Mouse (Mus musculus): Measurements from ENCODE around the gene Tmod4.
A peak's percentile ranks its signal among the peaks of the same experiment; 100 is the strongest.

The Tmod4 gene

DNA sequence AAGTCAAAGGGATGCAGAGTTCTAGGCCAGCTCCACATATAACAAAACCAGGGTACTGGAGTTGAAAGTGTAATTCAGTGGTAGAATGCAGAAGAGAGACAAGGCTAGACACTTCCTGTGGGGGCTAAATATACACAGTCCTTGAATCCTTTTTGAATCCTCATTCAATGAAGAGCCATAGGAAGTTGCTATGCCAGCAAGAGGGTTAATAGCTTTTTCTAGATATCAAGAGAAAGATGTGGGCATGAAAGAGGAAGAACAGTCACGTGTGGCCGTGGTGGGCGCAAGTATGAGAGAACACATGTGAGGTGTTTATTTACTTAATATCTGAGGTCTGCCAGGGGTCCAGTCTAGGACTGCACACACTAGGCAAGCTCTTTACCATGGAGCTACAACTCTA lies 12.1 kb downstream of the Tmod4 start:
- no peak for DNase-seq (ENCODE audit: low read depth, low spot score)

DNA sequence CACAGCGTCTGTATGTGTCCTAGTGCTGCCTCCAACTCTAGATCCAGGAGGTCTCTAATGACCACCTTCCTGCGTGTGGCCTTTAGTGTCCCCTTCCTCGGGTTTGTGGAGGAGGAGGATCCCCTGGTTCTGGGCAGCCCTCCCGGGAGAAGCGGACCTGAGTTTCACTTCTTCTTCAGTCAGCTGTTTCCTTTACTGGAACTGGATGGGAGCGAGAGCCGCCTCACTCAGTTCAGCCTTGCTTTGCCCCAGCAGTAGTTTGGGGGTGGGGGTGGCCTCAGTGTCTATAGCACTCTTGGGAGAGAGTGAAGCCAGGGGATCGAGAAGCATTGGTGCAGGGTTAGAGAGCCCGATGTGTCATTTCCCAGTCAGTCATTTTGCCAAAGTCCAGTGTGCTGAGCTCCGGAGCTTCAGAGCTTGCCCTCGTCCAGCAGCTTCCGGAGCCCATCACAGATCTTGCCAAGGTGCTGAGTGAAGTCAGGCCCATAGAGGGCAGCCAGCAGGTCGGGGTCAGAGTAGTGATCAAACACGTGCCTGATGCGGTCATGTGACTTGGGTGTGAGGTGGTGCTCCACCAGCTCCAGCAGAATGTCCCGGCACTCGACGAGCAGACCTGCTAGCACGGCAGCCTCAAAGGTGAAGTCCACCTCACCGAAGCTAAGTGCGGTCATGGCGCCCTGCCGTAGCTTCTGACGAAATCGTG lies 15.5 kb downstream of the Tmod4 start:
- no peak for DNase-seq (ENCODE audit: low read depth, low spot score)

DNA sequence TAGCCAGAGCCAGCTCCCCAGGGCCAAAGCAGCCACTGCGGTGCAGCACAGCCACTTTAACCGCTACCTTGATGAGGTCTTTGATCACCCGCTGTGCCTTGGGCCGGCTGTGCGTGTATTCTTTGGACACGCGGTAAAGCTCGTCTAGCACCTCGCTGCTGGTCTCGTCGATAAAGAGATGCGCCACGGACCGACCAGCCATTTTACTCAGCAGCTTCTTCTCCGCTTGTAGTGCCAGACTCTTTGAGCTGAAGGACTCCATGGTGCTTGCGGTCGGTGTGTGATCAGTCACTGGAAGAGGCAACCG lies 16.0 kb downstream of the Tmod4 start:
- DNase-seq (ENCODE audit: low read depth, low spot score): no peak

DNA sequence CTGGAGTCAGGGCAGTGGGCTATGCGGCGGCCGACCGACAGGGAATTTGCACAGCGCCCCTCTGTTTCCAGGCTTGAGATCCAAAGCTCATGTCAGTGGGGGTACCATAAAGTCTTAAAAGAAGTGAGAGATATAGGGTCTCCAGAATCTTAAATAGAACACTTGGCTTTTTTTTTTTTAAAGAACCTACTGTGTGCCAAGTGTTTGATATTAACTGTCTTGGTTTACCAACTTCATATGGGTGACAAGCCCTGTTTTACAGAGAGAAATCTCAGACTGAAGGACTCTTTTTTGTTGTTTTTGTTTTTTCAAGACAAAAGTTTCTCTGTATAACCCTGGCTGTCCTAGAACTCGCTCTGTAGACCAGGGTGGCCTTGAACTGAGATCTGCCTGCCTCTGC lies 16.5 kb downstream of the Tmod4 start:
- no peak for DNase-seq (ENCODE audit: low read depth, low spot score)

DNA sequence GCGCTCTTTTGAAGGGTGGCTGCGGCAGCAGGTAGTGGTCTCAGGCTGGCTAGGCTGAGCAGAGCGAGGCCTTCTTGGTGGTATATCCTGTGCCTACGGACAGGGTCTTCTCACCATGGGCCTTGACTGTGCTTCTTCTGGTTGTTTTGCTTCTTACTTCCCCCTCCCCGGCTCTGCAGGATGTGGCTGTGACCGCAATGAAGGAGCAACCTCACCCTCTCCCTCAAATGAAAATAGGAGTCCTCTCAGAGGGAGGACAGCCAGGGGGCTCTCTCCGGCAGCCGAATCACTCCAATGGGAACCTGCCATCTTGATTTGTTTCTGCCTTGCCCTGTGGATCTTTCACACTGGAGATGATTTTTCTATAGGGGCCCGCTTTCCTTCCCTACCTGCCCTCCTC lies 17.2 kb downstream of the Tmod4 start:
- no peak for DNase-seq (ENCODE audit: low read depth, low spot score)

DNA sequence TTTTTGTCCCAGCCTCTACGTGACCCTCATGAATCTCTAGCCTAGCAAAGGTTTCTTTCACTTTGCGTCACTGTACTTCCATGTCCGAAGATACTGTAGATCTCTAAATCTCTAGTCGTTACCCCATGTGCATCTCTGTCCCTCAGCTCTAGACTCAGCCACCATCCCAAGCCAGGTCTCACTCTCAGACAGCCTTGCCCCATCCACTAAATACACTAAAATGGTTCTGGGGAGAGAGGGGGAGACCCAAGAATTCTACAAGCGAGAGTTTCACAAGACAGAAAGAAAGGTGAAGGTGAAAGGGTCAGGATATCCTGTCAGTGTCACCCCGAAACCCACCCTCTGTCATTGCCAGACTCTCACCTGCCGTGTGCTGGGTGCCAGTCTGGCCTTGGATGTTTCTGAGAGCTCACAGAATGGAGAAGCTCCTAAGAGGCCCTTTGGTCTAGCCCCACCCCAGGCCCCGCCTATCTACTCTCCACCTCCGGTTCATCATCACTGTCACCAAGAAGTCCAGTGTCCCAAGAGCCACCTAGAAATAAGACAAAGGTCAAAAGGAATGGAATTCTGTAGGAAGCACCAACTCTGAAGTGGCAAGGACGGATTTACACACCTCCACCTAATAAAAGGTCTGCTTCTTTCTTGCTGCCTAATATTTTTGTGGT lies 17.8 kb downstream of the Tmod4 start, which contains the start of gene Tnfaip8l2:
Gene Tnfaip8l2 (minus strand): TSS at position 409 of the 665 bp plus-strand sequence.
- no peak for DNase-seq (ENCODE audit: low read depth, low spot score)

DNA sequence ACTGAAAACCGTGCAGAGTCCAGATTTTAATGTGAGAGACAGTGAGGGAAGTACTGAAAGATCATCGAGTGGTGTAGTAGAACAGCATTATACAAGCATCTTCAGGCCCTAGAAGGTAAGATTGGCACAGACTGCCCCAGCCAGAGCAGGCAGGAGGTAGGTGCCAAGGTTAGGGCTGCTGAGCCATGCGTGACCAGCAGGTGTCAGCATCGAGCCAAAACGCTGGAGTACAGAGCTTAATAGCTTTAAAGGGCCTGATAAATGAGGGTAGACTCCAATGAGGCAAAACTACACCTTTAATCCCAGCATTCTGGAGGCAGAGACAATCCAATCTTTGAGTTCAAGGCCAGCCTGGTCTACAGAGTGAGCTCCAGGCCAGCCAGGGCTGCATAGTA lies 18.3 kb downstream of the Tmod4 start:
- DNase-seq (ENCODE audit: low read depth, low spot score): peak; percentile 87

DNA sequence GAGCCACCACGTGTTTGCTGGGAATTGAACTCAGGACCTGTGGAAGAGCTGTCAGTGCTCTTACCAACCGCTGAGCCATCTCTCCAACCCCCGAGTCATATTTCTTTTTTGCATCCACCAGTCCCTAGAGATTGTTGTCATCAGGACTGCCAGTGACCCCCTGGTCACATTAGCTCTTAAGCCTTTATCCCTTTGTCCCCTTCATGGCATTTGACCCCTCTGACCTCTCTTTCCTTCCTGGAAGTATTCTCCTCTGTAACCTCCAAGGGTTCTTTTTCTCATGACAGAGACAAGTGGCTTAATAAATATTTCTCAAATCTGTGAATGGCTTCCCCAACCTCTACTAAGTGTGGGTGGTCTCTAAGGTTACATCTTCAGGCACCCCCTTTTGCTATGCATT lies 23.6 kb downstream of the Tmod4 start:
- DNase-seq (ENCODE audit: low read depth, low spot score): no peak

DNA sequence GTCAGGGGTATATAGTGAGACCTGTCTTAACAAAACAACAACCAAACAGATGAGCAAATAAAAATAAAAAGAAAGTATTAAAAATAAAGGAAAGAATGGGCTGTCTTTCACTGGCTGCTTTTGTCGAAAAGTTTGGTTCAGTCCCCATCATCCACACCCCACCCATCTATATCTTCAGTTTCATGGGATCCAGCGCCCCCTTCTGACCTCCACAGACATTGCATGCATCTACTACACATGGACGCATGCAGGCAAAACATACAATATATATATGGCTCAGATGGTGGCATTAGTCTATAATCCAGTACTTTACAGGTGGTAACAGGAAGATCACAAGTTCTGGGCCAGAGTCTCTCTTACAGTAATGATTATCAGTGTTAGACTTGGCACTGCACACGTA lies 29.6 kb downstream of the Tmod4 start:
- no peak for DNase-seq (ENCODE audit: low read depth, low spot score)

DNA sequence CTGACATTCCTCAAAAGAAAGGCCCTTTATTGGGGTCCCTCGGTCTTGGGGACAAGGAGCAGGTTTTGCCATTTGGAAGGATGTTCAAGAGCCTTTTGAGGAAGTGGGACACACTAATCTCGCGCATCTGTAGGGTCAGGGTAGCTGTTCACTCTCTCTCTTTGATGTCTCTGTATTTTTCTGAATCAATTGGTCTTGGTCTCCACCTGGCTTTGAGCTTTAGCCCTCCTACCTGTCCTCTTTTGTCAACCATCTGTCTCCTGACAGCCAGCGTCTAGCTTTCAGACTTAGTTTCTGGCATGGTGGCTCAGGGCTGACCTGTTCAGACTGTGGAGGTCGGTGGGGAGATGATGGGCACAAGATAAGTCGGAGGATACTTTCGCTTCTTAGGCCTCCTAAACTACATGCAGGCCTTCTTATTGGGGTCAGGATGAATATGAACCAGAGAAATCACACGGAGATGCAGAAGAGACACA lies 35.3 kb downstream of the Tmod4 start:
- DNase-seq (ENCODE audit: low read depth, low spot score): no peak

DNA sequence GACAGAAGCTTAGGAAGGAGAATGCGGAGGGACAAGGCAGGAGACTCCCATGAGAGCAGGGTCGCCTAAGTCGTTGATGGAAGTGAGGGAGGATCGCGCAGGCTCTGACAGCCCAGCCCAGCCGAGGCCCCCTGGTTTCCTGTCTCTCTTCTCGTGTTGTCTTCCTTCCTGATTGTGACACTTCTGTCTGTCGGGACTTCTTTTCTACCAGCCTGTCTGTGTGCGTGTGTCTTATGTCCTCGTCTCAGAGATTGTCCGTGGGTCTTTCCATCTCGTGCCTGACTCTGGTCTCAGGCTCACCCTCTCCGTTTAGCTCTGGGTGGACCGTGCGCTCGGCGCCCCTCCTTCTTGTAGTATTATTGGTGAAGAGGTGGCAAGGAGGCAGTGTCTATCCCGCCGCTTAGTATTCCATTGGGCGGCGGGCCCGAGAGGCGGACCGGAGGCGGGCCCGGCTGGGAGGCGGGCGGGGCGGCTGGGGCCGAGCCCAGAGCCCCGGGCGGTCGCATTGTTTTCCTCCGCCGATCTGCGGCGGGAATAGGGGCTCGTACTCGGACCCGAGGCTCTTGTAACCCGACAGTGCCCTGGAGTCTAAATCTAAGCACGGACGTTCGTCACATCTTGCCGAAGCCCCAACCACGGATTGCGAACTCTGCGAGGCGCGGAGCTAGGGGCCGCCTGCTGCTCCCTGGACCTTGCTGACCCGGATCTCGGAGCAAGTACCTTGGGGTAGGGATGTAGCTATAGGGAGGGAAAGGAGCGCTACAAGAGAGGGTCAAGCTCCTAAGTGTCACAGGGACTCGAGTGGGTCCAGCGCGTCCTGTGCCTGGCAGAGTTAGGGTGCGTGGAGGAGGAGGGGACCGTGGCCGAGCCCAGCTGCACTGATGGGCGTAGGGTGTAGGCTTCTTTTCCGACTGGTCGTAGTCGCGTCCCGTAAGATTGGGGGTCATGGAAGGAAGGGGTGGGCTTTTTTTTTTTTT lies 36.0 kb downstream of the Tmod4 start, which contains the start of gene Sema6c:
Gene Sema6c (plus strand): TSS at position 471 of the 977 bp plus-strand sequence.
- DNase-seq (ENCODE audit: low read depth, low spot score): peak; percentile 88

DNA sequence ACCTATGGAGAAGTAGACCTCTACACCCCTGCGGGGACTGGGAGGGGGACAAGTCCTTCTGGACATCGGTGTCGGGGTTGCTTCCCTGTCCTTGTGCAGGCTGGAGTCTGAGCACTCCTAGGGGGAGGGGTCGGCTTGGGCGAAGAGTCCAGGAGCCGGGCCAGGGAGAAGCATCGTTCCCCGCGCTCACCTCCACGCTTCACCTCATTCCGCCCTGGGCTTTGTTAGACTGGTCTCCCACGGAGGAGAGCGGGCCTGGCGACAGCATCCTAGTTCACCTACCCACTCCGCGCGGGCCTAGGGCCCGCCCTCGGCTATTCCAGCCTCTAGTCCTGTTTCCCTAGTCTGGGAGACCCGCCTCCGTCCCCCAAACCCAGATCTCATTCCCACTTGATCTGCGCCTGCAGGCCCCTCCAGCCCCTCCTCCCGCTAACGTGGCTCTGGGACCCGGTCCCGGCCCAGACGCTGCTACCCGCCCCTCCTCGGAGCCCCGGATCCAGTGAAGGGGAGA lies 36.8 kb downstream of the Tmod4 start:
- DNase-seq (ENCODE audit: low read depth, low spot score): no peak

DNA sequence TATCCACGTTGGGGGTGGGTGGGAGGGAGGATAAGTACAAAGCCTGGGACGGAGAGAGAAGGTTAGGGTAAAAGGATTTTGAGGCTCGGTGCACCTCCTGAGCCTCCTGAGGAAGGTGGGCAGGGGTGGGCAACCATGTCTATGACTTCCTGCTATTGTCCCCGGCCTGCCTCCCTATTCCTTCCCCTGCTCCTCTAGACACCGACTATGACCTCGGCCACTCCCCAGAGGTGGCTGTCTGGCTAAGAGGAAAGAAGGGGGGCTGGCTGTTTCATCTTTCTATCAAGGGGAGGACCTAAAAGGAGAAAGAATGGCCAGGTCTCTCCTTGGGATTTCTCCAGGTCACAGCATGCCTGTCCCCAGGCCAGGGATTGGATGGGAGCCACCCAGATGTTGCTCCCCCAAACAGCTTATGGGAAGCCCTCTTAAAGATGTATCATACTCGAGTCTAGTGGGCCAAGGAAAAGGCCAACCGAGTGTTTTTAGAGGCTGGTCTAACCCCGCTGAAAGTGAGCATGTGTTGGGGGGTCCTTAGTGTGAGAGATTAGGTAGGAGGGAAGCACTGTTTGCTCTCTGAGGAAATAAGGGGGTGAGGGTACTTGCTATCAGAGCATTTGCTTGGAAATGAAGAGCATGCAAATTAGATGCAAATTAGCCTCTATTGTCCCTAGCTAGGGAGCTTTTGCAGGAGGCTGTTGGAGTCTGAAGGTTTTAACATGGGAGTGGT lies 37.5 kb downstream of the Tmod4 start:
- no peak for DNase-seq (ENCODE audit: low read depth, low spot score)

DNA sequence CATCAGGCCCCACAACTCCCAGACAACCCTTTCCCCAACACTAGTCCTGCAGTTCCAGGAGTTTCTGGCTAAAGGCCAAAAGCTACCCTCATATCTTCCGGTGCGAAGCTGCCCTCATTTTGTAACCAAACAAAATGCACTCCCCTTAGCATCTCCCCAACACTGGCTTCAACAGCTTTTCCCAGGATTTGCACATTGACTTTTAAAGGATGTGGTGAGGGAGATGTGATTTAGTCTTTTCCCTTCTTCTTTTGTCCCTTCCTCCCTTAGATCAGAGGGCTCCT lies 38.0 kb downstream of the Tmod4 start:
- no peak for DNase-seq (ENCODE audit: low read depth, low spot score)

DNA sequence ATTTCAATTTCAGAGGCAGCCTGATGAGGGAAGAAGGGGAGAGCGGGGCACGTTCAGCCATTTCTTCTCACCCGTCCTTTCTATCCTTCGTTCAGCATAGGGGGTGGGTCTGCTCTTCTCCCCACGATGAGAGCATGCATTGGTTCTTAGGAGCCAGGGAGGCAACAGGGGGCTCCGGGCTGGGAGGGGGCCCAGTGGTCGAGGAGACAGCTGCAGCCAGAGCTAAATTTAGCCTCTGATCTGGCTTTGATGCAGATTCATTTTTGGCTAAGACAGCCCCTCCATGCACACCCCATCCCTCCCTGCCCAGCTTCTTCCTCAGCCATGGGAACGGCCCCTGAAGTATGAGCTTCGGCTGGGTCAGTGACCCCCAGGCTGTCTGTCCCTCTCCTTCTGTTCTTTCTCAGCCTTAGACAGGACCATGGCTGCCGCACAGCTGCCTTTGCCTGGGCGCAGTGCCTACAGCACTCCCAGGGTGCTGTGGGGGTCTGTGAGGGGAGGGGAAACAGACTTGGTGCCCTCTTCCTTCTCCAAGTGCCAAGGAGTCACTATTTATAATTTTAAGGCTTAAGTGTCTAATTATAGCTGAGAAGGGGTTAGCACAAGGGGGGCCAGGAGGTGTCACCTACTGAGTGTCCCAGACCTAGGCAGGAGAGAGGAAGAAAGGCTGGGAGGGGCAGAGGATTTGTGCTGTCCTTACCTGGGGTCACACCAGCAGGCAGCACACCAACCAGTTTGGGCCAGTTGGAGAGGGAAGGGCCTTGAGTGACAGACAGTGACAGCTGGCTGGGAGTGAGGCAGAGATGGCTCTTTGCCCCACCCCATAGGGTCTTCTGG lies 39.4 kb downstream of the Tmod4 start:
- peak; percentile 98 for DNase-seq (ENCODE audit: low read depth, low spot score)

DNA sequence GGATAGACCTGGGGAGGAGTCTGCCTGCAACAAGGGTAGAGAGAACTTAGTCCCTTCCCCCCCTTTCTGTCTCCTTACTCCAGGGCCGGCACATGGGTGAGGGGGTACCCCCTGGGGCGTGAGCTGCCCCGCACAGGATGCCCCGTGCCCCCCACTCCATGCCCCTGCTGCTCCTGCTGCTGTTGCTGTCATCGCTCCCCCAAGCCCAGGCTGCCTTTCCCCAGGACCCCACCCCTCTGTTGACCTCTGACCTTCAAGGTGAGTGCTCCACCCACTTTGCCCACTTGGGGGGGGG lies 39.9 kb downstream of the Tmod4 start:
- DNase-seq (ENCODE audit: low read depth, low spot score): no peak

DNA sequence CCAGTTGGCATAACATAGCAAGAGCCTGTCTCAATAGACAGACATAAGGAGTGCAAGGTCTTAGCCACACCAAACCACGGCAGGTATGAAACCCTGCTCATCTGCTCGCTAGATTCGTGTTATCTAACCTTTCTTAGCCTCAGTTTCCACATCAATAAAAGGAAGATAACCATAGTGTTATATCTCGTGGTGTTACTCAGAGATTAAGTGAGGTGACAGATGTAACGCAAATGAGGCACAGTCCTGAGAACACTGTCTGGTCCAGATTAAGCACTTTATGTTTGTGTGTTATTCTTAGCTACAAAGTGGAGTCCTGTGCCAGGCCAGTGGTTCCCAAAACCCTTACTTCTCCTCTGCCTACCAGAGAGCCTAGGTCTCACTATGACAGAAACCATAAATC lies 40.6 kb downstream of the Tmod4 start:
- DNase-seq (ENCODE audit: low read depth, low spot score): no peak

DNA sequence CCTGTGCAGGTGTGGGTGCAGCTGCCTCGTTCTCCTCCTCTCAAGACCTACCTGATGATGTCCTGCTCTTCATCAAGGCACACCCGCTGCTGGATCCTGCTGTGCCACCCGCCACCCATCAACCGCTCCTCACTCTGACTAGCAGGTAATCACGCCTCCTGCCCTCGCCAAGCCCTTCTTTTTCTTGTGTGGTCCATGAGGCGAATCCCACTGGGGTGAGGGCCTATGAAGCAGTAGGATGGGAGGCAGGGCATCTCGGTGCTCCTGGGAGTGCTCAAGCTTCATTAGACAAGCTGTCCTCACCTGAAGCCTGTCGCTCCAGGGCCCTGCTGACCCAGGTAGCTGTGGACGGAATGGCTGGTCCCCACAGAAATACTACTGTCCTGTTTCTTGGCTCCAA lies 45.7 kb downstream of the Tmod4 start:
- DNase-seq (ENCODE audit: low read depth, low spot score): no peak

DNA sequence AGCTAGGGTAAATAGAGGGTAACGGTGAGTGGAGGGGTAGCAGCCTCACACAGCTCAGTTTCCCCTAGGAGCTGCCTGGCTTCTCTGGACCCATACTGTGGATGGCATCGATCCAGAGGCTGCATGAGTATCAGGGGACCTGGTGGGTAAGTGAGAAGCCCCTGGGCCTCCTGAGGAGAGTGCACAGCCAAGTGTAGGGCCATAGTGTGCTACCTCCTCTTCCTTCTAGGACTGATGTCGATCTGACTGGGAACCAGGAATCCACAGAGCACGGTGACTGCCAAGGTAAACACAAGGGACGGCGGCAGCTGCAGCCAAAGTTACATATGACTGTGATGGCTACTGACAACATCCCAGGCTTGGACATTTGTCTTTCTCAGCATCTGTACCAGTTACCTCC lies 46.8 kb downstream of the Tmod4 start:
- DNase-seq (ENCODE audit: low read depth, low spot score): no peak

DNA sequence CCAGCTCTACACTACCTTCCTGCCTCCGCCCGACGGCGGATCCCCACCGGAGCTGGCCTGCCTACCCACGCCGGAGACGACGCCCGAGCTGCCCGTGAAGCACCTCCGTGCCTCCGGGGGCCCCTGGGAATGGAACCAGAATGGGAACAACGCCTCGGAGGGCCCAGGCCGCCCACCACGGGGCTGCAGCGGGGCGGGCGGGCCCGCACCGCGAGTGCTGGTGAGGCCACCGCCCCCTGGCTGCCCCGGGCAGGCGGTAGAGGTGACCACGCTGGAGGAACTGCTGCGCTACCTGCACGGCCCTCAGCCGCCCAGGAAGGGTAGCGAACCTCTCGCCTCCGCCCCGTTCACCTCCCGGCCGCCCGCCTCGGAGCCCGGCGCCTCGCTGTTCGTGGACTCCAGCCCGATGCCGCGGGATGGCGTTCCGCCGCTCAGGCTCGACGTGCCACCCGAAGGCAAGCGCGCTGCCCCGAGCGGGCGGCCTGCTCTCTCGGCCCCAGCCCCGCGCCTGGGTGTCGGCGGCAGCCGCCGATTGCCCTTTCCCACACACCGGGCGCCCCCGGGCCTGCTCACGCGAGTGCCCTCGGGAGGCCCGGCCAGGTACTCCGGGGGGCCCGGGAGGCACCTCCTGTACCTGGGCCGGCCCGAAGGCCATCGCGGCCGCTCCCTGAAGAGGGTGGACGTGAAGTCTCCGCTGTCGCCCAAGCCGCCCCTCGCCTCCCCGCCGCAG lies 48.4 kb downstream of the Tmod4 start:
- DNase-seq (ENCODE audit: low read depth, low spot score): no peak

Data from skeletal muscle tissue, adult 2 months (tissue).